Mouse (Mus musculus): Measurements from ENCODE around the gene Recql5. TPM values are rescaled to one million over a fixed set of nuclear protein-coding genes. Genes with fewer than 3 reads are reported as not detected.

The Recql5 gene
- polyA plus RNA-seq, 1 experiment from 2014 or later: 9.1 TPM

DNA sequence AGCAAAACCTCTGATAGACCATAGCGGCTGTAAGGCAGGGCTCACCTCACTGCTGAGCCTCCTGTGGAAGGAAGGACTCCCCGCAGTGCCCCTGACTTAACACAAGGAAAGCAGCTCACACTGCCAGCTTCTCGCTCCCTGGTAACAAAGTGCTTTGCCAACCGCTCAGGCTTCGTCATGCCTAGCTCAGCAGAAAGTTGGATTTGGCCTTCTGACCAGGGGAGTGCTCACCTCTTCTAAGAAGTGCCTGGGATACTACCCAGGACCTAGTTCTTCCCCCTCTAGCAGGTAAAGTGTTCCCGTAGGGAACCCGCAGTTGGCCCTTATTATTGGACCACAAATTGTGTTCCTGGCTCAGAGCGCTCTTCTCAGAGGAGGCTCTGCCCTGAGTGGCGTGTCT is 25.7 kb upstream of the Recql5 start:
- H3K9ac ChIP-seq: no peak overlapping the region
- no peak overlapping the region for H3K4me3 ChIP-seq
- peaks cover 67% of the 10 kb centered on the region for H3K36me3 ChIP-seq
- H3K4me2 ChIP-seq: no peak overlapping the region
- no peaks in the 10 kb centered on the region for H3K27me3 ChIP-seq
- H3K9me3 ChIP-seq (replicated peaks): no peaks in the 10 kb centered on the region
- 96% methylated on average over 9 of the region's 9 CpGs for WGBS
- no peak for ATAC-seq (replicated peaks; ENCODE audit: insufficient number of reproducible peaks, insufficient read depth, low FRiP score, low read depth)
- no peak overlapping the region for H3K27ac ChIP-seq
- H3K4me1 ChIP-seq (replicated peaks): 0 out of 2 replicates have a peak, but pooled peaks cover 6% of the 10 kb centered on the region

GRCm38 (mm10) chr11:115957971-115958370 is 24.7 kb upstream of the Recql5 start:
- H3K27ac ChIP-seq: 0 out of 2 replicates have a peak overlapping the region, but pooled peaks have one; percentile 16
- H3K4me2 ChIP-seq: no peak overlapping the region
- H3K36me3 ChIP-seq: peaks cover 64% of the 10 kb centered on the region
- no peak overlapping the region for H3K4me3 ChIP-seq
- H3K27me3 ChIP-seq: no peaks in the 10 kb centered on the region
- 0 out of 2 replicates have a peak, but pooled peaks cover 6% of the 10 kb centered on the region for H3K4me1 ChIP-seq (replicated peaks)
- 67% methylated on average over 7 of the region's 7 CpGs for WGBS
- no peaks in the 10 kb centered on the region for H3K9me3 ChIP-seq (replicated peaks)
- no peak overlapping the region for H3K9ac ChIP-seq
- ATAC-seq (replicated peaks; ENCODE audit: insufficient number of reproducible peaks, insufficient read depth, low FRiP score, low read depth): no peak

- no peak for ATAC-seq (replicated peaks; ENCODE audit: insufficient number of reproducible peaks, insufficient read depth, low FRiP score, low read depth)
- WGBS: 65% methylated on average over 4 of the region's 4 CpGs
- Histone ChIP-seq H3K9ac (no peak overlapping the region), H3K4me2 (no peak overlapping the region), H3K4me3 (no peak overlapping the region), H3K27ac (peak overlapping the region; percentile 16; the same call in 1 of the 2 replicates), H3K27me3 (no peaks in the 10 kb centered on the region), H3K9me3 (replicated peaks) (no peaks in the 10 kb centered on the region), H3K4me1 (replicated peaks) (0 out of 2 replicates have a peak, but pooled peaks cover 12% of the 10 kb centered on the region), H3K36me3 (peaks cover 57% of the 10 kb centered on the region)
These were observed 23.2 kb upstream of the Recql5 start for GRCm38 (mm10) chr11:115956453-115956852.

DNA sequence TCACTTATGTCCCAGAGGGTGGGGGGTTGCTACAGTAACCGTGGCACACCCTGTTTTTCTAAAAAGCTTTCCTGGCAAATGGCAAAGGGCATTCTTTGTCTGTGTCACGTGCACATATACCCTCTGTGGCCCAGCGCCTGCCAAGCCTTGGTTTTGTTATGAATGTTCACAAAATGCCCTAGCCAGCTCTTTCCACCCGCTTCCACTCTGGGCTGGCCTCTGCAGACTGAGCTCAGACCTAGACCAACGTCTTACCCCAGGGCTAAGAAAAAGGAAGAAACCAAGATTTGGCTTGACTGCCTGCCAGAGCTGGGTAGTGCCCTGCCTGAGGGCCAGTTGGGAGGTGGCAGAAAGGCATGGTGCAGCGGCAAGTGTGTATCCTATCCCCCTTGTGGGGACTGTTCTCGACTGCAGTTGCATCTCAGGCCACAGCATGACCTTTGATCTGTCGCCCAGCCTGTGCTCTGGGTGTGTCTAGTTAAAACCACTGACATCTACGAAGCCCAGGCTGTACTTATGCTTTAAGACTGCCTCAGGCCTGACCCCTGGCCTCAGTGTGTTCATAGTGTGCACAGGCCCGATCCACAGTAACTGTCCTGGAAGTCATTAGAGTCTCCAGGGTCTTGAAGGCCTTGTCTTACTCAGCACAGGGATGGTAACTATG is 22.1 kb upstream of the Recql5 start:
- Histone ChIP-seq H3K36me3 (peaks cover 56% of the 10 kb centered on the region), H3K27me3 (no peaks in the 10 kb centered on the region), H3K4me1 (replicated peaks) (0 out of 2 replicates have a peak, but pooled peaks cover 12% of the 10 kb centered on the region), H3K4me3 (no peak overlapping the region), H3K27ac (0 out of 2 replicates have a peak overlapping the region, but pooled peaks have one; percentile 22), H3K4me2 (no peak overlapping the region), H3K9ac (no peak overlapping the region), H3K9me3 (replicated peaks) (no peaks in the 10 kb centered on the region)
- WGBS: 67% methylated on average over 10 of the region's 10 CpGs
- no peak for ATAC-seq (replicated peaks; ENCODE audit: insufficient number of reproducible peaks, insufficient read depth, low FRiP score, low read depth)

DNA sequence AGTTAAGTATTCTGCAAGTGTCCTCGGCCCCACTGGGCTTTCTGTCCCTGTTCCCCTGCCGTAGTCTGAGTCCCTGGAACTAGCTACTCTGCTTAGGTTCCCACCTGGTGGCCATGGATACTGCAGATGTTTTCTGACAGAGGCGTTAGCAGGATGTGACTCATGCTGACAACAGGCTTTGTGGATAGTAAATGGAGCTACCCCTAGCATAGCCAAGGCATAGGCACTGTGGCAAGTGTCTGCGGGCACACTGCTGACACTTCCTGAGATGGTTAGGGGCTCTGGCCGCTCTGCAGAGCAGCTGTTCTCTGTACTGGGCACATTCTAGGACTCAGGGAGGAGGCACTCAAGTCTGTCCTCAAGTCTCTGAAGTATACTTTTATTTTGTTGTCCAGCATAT is 21.4 kb upstream of the Recql5 start:
- Histone ChIP-seq H3K27ac (no peak overlapping the region), H3K36me3 (peaks cover 52% of the 10 kb centered on the region), H3K27me3 (no peaks in the 10 kb centered on the region), H3K9me3 (replicated peaks) (no peaks in the 10 kb centered on the region), H3K4me3 (no peak overlapping the region), H3K4me1 (replicated peaks) (0 out of 2 replicates have a peak, but pooled peaks cover 15% of the 10 kb centered on the region), H3K9ac (no peak overlapping the region), H3K4me2 (no peak overlapping the region)
- no peak for ATAC-seq (replicated peaks; ENCODE audit: insufficient number of reproducible peaks, insufficient read depth, low FRiP score, low read depth)
- WGBS: 69% methylated on average over 5 of the region's 5 CpGs

- no peak overlapping the region for H3K27ac ChIP-seq
- no peaks in the 10 kb centered on the region for H3K27me3 ChIP-seq
- 0 out of 2 replicates have a peak, but pooled peaks cover 17% of the 10 kb centered on the region for H3K4me1 ChIP-seq (replicated peaks)
- ATAC-seq (replicated peaks; ENCODE audit: insufficient number of reproducible peaks, insufficient read depth, low FRiP score, low read depth): no peak
- H3K9me3 ChIP-seq (replicated peaks): no peaks in the 10 kb centered on the region
- H3K4me3 ChIP-seq: no peak overlapping the region
- WGBS: 82% methylated on average over 2 of the region's 2 CpGs
- H3K4me2 ChIP-seq: no peak overlapping the region
- H3K36me3 ChIP-seq: peaks cover 58% of the 10 kb centered on the region
- H3K9ac ChIP-seq: no peak overlapping the region
These were observed 17.4 kb upstream of the Recql5 start for GRCm38 (mm10) chr11:115950719-115951118.

DNA sequence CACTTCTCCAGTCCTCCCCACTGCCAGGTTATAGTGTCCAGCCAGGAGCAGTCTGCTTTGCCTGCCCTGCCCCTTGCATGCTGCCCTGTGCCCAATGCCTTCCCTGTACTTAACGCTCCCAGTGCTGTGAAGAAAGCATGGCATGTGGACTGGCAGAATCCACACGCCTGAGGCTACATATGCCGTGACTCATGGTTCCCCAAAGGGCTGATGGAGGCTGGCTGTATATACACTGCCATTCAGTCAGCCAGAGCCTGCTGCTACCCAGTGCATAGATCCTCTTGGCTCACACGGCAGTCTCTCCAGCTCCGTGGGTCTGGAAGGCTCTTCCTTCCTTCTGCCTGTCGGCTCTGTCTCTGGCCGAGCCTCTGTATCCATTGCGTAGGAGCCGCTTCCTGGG is 15.0 kb upstream of the Recql5 start:
- Histone ChIP-seq H3K27ac (no peak overlapping the region), H3K9ac (no peak overlapping the region), H3K9me3 (replicated peaks) (no peaks in the 10 kb centered on the region), H3K4me2 (no peak overlapping the region), H3K4me1 (replicated peaks) (0 out of 2 replicates have a peak, but pooled peaks cover 11% of the 10 kb centered on the region), H3K27me3 (no peaks in the 10 kb centered on the region), H3K4me3 (no peak overlapping the region), H3K36me3 (peaks cover 43% of the 10 kb centered on the region)
- WGBS: 86% methylated on average over 9 of the region's 9 CpGs
- no peak for ATAC-seq (replicated peaks; ENCODE audit: insufficient number of reproducible peaks, insufficient read depth, low FRiP score, low read depth)

GRCm38 (mm10) chr11:115946221-115946828 is 13.0 kb upstream of the Recql5 start:
- H3K4me1 ChIP-seq (replicated peaks): 0 out of 2 replicates have a peak, but pooled peaks cover 5% of the 10 kb centered on the region
- WGBS: 79% methylated on average over 9 of the region's 9 CpGs
- peaks cover 44% of the 10 kb centered on the region for H3K36me3 ChIP-seq
- 0 out of 2 replicates have a peak, but pooled peaks have one; percentile 36 for ATAC-seq (replicated peaks; ENCODE audit: insufficient number of reproducible peaks, insufficient read depth, low FRiP score, low read depth)
- H3K9me3 ChIP-seq (replicated peaks): no peaks in the 10 kb centered on the region
- no peaks in the 10 kb centered on the region for H3K27me3 ChIP-seq
- H3K4me2 ChIP-seq: no peak overlapping the region
- peak overlapping the region; percentile 52 for H3K27ac ChIP-seq
- H3K9ac ChIP-seq: no peak overlapping the region
- H3K4me3 ChIP-seq: no peak overlapping the region

DNA sequence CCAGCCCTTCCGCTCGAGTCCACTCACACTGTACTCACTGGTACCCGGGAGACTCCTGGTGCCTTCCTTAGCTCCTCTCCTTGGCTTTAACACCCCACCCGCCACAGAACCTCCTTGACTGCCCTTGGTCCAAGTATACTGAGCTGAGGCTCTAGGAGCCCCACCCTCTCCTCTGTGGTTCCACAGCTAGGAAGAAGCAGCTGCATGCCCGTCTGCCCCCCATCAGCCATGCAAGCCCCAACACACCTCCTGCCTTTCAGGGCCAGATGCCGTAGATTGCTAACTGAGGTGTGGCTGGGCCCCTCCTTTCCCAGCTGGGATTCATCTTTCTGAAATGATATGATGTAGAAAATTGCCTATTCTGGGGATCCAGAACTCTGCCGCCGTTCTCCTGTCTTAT is 12.0 kb upstream of the Recql5 start:
- Histone ChIP-seq H3K9ac (no peak overlapping the region), H3K4me1 (replicated peaks) (0 out of 2 replicates have a peak, but pooled peaks cover 5% of the 10 kb centered on the region), H3K4me2 (no peak overlapping the region), H3K36me3 (peaks cover 43% of the 10 kb centered on the region), H3K27me3 (no peaks in the 10 kb centered on the region), H3K9me3 (replicated peaks) (no peaks in the 10 kb centered on the region), H3K4me3 (no peak overlapping the region), H3K27ac (no peak overlapping the region)
- WGBS: 87% methylated on average over 8 of the region's 8 CpGs
- no peak for ATAC-seq (replicated peaks; ENCODE audit: insufficient number of reproducible peaks, insufficient read depth, low FRiP score, low read depth)

DNA sequence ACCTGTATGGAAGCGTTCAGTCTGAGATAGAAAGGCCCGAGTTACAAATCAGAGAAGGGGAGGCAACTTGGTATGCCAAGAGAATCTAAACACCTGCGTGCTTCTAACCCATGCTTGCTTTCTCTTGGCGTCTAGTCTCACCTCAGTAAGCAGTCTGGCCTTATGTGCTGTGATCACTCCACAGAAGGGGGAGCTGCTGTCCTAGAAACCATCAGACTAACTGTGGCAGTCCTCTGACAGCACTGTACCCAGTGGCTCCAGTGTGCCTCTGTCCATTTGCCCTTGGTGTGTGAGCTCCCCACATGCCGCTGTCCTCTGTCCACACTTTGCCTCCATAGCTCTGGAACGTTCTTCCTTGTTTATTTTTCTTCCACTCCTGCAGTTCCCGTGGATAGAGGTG is 8.7 kb upstream of the Recql5 start:
- Histone ChIP-seq H3K9ac (no peak overlapping the region), H3K9me3 (replicated peaks) (no peaks in the 10 kb centered on the region), H3K4me2 (no peak overlapping the region), H3K27ac (no peak overlapping the region), H3K27me3 (no peaks in the 10 kb centered on the region), H3K4me3 (no peak overlapping the region), H3K4me1 (replicated peaks) (no peaks in the 10 kb centered on the region), H3K36me3 (peaks cover 61% of the 10 kb centered on the region)
- no peak for ATAC-seq (replicated peaks; ENCODE audit: insufficient number of reproducible peaks, insufficient read depth, low FRiP score, low read depth)
- WGBS: 80% methylated on average over 7 of the region's 7 CpGs

DNA sequence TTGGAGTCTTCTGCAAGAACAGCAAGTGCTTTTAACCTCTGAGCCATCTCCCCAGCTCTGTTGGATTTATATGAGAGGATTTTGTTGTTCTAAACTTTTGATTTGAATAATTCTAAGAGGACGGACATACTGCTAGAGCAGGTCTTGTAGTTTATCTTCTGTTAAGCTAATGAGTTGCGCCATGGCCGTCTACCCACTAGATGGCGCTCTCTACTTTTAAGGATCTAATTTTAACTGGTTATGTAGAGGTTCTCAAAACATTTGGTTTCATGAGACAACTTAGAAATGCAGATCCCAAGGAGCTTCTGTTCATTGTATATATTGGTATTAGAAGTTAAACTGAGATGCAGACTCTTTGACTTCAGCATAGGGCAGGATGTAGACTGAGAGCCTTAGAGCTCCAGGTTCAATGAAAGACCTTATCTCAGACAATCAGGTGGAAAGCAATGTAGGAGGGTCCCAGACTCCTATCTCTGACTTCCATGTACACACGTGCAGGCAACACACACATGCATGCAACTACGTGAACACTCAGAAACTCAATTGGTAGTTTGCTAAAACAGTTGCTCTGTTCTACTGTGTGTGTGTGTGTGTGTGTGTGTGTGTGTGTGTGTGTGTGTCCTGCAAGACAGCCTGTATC is 6.5 kb upstream of the Recql5 start:
- Histone ChIP-seq H3K4me3 (no peak overlapping the region), H3K27ac (no peak overlapping the region), H3K36me3 (peaks cover 64% of the 10 kb centered on the region), H3K9ac (no peak overlapping the region), H3K4me2 (no peak overlapping the region), H3K9me3 (replicated peaks) (no peaks in the 10 kb centered on the region), H3K27me3 (no peaks in the 10 kb centered on the region), H3K4me1 (replicated peaks) (peaks cover 2% of the 10 kb centered on the region)
- no peak for ATAC-seq (replicated peaks; ENCODE audit: insufficient number of reproducible peaks, insufficient read depth, low FRiP score, low read depth)
- WGBS: 33% methylated on average over 6 of the region's 6 CpGs
